Mouse (Mus musculus) 3134 (cell line): ENCODE measurements around the gene Insm2.

ENCODE experiments used
- DNase-seq: peaks from one replicate; pipeline ENCODE4 v3.0.0-alpha.2; 2011; ENCODE audit warnings: low spot score; ENCODE audit not compliant: insufficient read length; ENCODE audit errors: extremely low read depth

Insm2 gene

DNA sequence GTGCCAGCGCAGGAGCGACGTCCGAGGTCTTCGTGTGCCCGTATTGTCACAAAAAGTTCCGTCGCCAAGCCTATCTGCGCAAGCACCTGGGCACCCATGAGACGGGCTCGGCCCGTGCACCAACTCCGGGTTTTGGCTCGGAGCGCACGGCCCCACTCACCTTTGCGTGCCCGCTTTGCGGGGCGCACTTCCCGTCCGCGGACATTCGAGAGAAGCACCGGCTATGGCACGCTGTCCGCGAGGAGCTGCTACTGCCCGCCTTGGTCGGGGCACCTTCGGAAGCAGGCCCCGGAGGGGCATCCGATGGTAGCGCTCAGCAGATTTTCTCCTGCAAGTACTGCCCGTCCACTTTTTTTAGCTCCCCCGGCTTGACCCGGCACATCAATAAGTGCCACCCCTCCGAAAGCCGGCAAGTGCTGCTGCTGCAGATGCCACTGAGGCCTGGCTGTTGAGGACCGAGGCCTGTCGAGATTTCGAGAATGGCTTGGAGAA is 1.3 kb downstream of the Insm2 start:
- DNase-seq = peak; percentile 24

DNA sequence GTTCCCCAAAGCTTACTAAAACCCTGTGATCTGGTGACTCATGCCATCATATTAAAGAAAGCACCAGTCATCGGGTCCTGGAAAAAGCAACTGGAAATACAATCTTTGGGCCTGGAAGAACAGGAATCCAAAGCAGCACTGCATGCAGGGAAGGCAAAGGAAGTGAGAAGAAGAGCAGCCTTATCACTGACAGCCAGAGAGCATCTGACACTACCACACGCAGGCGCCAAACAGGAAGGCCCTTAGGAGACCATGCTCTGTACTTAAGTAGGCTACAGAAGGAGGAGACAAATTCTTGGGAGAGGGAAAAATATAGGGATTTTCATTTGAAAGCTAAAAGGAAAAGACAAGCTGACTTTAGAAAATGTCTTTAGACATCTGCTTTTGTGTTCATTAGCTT is 5.2 kb downstream of the Insm2 start:
- DNase-seq = no peak

DNA sequence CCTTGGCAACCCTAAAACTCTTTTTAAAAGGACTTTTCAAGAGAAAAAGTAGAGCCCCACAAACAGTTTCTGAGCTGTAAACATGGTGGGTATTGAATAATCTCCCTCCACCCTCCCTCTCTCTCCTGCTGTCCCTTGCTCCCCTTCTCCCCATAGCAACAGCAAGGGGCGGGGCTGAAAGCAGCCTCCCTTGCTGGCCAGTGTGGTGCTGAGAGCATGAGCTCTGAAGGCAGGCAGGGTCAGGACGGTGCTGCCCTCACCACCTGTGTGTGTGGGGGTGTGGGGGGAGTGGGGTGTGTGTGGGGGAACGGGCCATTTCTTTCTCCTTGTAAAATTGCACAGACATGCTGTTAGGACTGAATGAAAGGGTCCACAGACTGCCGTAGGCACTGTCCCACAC is 8.7 kb downstream of the Insm2 start:
- no peak for DNase-seq

DNA sequence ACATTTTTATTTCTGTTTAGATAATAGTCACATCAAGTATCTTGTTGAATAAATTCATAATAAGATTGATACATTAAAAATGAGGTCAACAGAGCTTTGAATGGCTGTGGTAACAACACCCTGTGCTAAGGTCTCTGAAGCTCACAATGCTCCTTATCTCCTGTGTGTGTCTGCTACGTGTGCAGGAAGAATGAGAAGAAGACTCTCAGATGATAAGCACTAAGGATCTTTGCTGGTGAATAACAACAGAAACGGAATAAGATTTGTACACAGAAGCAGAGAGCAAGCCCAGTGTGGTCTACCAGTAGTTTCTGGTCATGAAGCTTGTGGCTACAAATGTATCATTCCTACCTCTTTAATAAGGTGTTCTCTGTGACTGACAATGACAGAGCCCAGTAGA is 11.6 kb downstream of the Insm2 start:
- DNase-seq = no peak

DNA sequence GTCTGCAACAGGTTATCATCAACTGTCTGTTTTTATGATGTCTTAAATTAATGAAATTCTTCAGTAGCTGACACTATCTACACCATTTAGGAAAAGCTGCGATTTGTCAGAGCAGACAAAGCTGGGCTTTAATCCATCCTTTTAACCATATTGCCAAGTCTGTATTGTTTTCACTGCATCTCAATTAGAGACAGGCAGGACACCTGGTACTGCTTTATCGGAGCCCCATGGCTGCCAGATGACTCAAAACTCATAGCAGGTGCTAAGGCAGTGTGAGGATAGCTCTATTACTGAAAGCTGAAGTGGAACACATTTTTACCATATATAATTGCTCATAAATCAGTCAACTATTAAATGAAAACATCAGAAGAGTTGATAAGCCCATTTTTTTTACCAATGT is 21.1 kb downstream of the Insm2 start:
- no peak for DNase-seq

DNA sequence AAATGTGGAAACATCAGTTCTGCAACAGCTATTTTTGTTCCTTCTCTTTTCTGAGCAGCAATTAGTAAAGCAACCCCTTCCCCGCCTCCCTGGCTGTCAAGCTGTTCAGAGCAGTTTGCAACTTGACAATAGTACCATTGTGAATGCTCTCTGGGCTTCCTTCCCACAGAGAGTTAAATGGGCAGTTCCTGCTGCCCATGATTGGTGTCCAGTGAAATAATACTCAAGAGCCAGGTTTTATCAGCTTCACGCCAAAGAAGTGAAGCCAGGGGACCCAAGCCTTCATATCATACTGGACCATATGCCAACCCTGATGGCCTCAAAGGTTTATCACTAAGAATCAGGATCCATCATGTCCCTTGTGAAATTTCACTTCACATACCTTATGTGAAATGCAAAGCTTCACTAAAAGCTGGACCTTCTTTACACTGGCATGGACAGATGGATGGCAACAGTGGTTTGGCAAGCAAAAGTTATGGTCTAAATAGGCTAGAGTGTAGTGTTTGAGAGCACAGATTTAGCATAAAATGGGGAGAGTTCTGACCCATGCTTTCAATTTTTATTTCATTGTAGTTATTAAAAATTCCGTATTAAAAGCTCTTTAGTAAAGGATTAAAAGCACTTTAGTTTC is 23.5 kb downstream of the Insm2 start:
- DNase-seq = no peak

DNA sequence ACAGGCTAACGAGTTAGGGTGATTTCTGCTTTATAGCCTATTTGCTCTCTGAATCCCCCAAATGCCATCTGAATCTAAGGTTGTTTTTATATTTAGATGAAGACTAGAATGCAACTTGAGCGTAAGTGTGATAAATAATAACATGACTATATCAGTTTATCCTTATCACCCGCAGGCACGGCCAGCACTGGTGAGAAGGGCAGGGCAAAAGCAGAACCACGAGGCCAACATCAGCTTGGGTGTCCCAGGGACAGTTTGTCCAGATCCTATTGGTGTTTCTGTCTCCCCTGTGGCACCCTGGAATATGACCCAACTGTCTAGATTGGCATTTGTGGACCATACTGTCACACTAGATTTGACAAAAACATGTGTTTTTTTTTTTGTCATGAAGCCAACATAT is 24.0 kb downstream of the Insm2 start:
- no peak for DNase-seq

DNA sequence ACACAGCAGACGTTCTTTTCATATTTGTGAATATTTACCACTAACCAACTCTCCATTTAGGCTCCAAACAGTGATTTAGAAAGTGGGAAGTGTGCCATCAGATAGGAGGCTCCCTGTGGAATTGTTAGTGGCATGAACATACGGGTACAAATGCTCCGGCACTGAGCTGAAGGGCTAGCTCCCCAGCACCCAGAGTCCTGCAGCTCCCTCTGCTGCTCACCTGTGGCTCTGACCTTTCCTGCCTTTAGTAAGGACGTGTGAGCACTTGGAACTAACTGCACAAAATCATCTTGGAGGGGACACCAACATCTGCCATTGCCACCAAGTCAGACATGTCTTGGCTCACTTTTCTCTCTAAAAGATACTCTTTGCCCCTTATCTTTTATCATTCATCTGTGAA is 27.5 kb downstream of the Insm2 start:
- no peak for DNase-seq

DNA sequence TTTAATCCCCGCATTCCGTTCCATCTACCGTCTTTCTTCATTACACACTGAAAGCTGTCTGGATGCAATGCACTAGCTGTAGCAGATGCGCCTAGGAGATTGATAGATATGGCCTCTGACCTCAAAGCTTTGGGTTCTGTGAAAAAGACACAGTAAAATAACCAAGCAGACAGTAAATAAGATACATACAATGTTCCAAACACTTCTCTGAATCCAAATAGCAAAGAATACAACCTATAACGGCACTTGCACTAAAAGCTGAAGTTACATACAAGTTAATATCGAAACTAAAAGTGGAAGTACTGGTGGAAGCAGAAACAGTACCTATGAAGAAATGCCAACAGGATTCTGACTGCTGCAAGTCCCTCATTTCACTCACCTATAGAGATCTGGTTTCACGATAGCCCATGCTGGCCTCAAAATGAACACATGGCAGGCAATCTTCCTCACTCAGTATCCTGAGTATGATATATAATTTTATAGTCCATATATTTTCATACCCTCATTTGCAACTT is 48.8 kb downstream of the Insm2 start:
- DNase-seq = no peak
